ENCODE assay signal across 15 mouse cellular contexts in genomic region chr5:119839616-119840368, GRCm38 (mm10). TPM values are rescaled to one million over a fixed set of nuclear protein-coding genes. Genes with fewer than 3 reads are reported as not detected.
A peak's percentile ranks its signal among the peaks of the same experiment; 100 is the strongest.
DNase-seq lines count a peak whose midpoint lies in the region; ATAC-seq and TF ChIP-seq lines count a peak whose summit lies in the region.
"Had no signal": no experiment of that assay in that cellular context is flagged by ENCODE, and none has a peak within 500 bp of the region (broad histone marks: within the 10 kb centered on the region; RNA-seq: fewer than 3 reads in every experiment).

No protein-coding gene starts in this region.

- TF ChIP-seq POLR2A in heart, adult 2 months (IDR thresholded peaks at IDR 0.05; ENCODE audit: insufficient read depth, low read depth, low read length): no peak

- no peak for TF ChIP-seq EP300 in heart, adult 2 months (IDR thresholded peaks at IDR 0.05; ENCODE audit: insufficient read depth, low read depth, low read length)

- H3K9ac ChIP-seq in heart, adult 2 months (ENCODE audit: low read depth, low read length): peak overlapping the region; percentile 36
- peak overlapping the region; percentile 97 for H3K9ac ChIP-seq in heart, embryonic 13.5 days
- H3K9ac ChIP-seq: liver, embryonic 12.5 days had no signal

- H3K9me3 ChIP-seq in heart, embryonic 13.5 days: no peaks in the 10 kb centered on the region
- H3K9me3 ChIP-seq: liver, embryonic 12.5 days had no signal

- peak overlapping the region; percentile 81 for H3K4me2 ChIP-seq in heart, embryonic 13.5 days
- H3K4me2 ChIP-seq: liver, embryonic 12.5 days had no signal

- peak overlapping the region; percentile 52 for H3K4me3 ChIP-seq in heart, adult 2 months
- H3K4me3 ChIP-seq in heart, embryonic 13.5 days: peak overlapping the region; percentile 79
- H3K4me3 ChIP-seq: erythroblast, embryonic 14.5 days; liver, embryonic 12.5 days; myocyte had no signal

- intact Hi-C loops in heart, adult 2 months (cut with DNase I): no loop called here

- H3K27ac ChIP-seq in heart, adult 2 months: peak overlapping the region; percentile 90
- peak overlapping the region; percentile 98 for H3K27ac ChIP-seq in heart, embryonic 13.5 days (replicated peaks)
- H3K27ac ChIP-seq: liver, embryonic 12.5 days had no signal

- H3K36me3 ChIP-seq in heart, adult 2 months (ENCODE audit: control insufficient read depth, insufficient read depth, low read length): peaks cover 2% of the 10 kb centered on the region
- H3K36me3 ChIP-seq in heart, embryonic 13.5 days: peaks cover 26% of the 10 kb centered on the region
- H3K36me3 ChIP-seq: liver, embryonic 12.5 days had no signal

- TF ChIP-seq CTCF in heart, adult 2 months (IDR thresholded peaks at IDR 0.05): no peak

- no peaks in the 10 kb centered on the region for H3K4me1 ChIP-seq in heart, adult 2 months (ENCODE audit: control insufficient read depth, insufficient read depth, low read length)
- peaks cover 67% of the 10 kb centered on the region for H3K4me1 ChIP-seq in heart, embryonic 13.5 days

- no peaks in the 10 kb centered on the region for H3K79me2 ChIP-seq in heart, adult 2 months (replicated peaks; ENCODE audit: control insufficient read depth, insufficient read depth, low read length)

- no peak for DNase-seq in heart, adult 2 months
- DNase-seq in heart, adult 8-10 months (ENCODE audit: low spot score): no peak
- DNase-seq in retina, embryonic 14.5 days (ENCODE audit: low spot score): peak; percentile 37
- no peak for DNase-seq in retina, postnatal 1 day
- peak; percentile 37 to 56 for DNase-seq in lung, postnatal 4 days
- DNase-seq in layer of hippocampus, adult 8-10 months (ENCODE audit: low spot score in 2 of 2): no peak
- DNase-seq in layer of hippocampus, adult 18-20 months (ENCODE audit: low spot score in 2 of 2): no peak
- DNase-seq: gastrocnemius, postnatal 10 days; right cerebral cortex, adult 18-20 months had no signal

- 7% methylated on average over 34 of the region's 34 CpGs for WGBS in heart, adult 2 months
- 2% methylated on average over 34 of the region's 34 CpGs for WGBS in heart, embryonic 13.5 days

- H3K27me3 ChIP-seq in heart, adult 2 months (ENCODE audit: control insufficient read depth, insufficient read depth, low read length): 0 out of 2 replicates have a peak, but pooled peaks cover 2% of the 10 kb centered on the region
- H3K27me3 ChIP-seq in heart, embryonic 13.5 days (replicated peaks): peaks cover 57% of the 10 kb centered on the region

- no peak for ATAC-seq in heart, embryonic 13.5 days (ENCODE audit: extremely low read depth, insufficient number of reproducible peaks, low FRiP score, low TSS enrichment)
- ATAC-seq: inflammation-experienced regulatory T-cells, adult 6 months; liver, embryonic 12.5 days had no signal

RNA-seq across cellular contexts. Expression of gene Tbx5, which starts 7.3 kb away (rescaled TPM):
- 10 to 100 TPM; 22.6 to 36.9 TPM for total RNA-seq in heart, adult 2 months (2021)
- polyA plus RNA-seq in heart, adult 2 months (2012; rRNA removed): 26.5 and 27.0 TPM in 2 replicates
- total RNA-seq in heart, adult 8-10 months (2022): 10 to 100 TPM; 22.5 to 44.9 (median 33.8) TPM
- polyA plus RNA-seq in heart, embryonic 13.5 days (2015; fragmentation: Nextera tagmentation; extraction: Ambion mirVana): 31.3 and 38.4 TPM in 2 replicates
- not detected for total RNA-seq in layer of hippocampus, adult 8-10 months (2022)
- total RNA-seq in layer of hippocampus, adult 18-20 months (2021): not detected
- polyA plus RNA-seq: C2C12; erythroblast, embryonic 14.5 days; inflammation-experienced regulatory T-cells, adult 6 months; myocyte had no signal

Comparison
In these comparisons a context has a peak if more than half of its experiments do, and no peak if none do; other contexts are left out.
1. DNase-seq: peak in retina, embryonic 14.5 days (single experiment) and lung, postnatal 4 days (2 of 2); none in heart, adult 2 months (0 of 2), heart, adult 8-10 months (single experiment), retina, postnatal 1 day (single experiment), layer of hippocampus, adult 8-10 months (0 of 2) and layer of hippocampus, adult 18-20 months (0 of 2).
2. RNA of gene Tbx5, which starts 7.3 kb away (total RNA-seq): 22.6 to 36.9 TPM in heart, adult 2 months and 22.5 to 44.9 TPM in heart, adult 8-10 months; not detected in layer of hippocampus, adult 8-10 months and not detected in layer of hippocampus, adult 18-20 months; every median in the first group is over 10 times any median in the second.